Mouse (Mus musculus) MEL (cell line): ENCODE results near the gene Mcur1.
A peak's percentile ranks its signal among the peaks of the same experiment; 100 is the strongest.

Source experiments
- CTCF ChIP-seq, 3 experiments: IDR thresholded peaks in 2 of 3; conservative IDR thresholded peaks in 1 of 3; 2 replicates each; pipeline ENCODE4 v1.5.1; 2011 to 2012; ENCODE audit warnings: low read length in 3 of 3, low read depth in 2 of 3, mild to moderate bottlenecking in 2 of 3, improper control_type of control experiment in 1 of 3, inconsistent platforms in 1 of 3, mixed read lengths in 1 of 3, moderate library complexity in 1 of 3; ENCODE audit not compliant: control insufficient read depth in 1 of 3, insufficient read depth in 1 of 3, poor library complexity in 1 of 3, severe bottlenecking in 1 of 3
- EP300 ChIP-seq, 2 experiments: IDR thresholded peaks; 2 replicates each; pipeline ENCODE4 v1.6.1; 2011; ENCODE audit warnings: improper control_type of control experiment in 2 of 2, low read length in 2 of 2, low read depth in 1 of 2, mild to moderate bottlenecking in 1 of 2
- GATA1 ChIP-seq: IDR thresholded peaks from 2 replicates; pipeline ENCODE4 v1.6.1; 2011; ENCODE audit warnings: low read depth, low read length, improper control_type of control experiment
- NRF1 ChIP-seq: IDR thresholded peaks from 2 replicates; pipeline ENCODE4 v1.6.1; 2014; ENCODE audit warnings: low read depth, mild to moderate bottlenecking, inconsistent platforms, low read length, improper control_type of control experiment, moderate library complexity; ENCODE audit not compliant: poor library complexity, insufficient read depth, severe bottlenecking
- POLR2A ChIP-seq, 2 experiments: IDR thresholded peaks; 2 replicates each; pipeline ENCODE4 v1.6.1; 2011 to 2012; ENCODE audit warnings: low read length in 2 of 2, mild to moderate bottlenecking in 2 of 2, control low read depth in 1 of 2, improper control_type of control experiment in 1 of 2, low read depth in 1 of 2, moderate library complexity in 1 of 2; ENCODE audit not compliant: control insufficient read depth in 1 of 2, insufficient read depth in 1 of 2, poor library complexity in 1 of 2
- POLR2AphosphoS5 ChIP-seq: IDR thresholded peaks from 2 replicates; pipeline ENCODE4 v1.6.1; 2012; ENCODE audit warnings: low read depth, borderline replicate concordance, mild to moderate bottlenecking, inconsistent platforms, low read length, moderate library complexity, mixed read lengths
- RAD21 ChIP-seq: IDR thresholded peaks from 2 replicates; pipeline ENCODE4 v1.6.1; 2011; ENCODE audit warnings: mild to moderate bottlenecking, low read depth, low read length, improper control_type of control experiment
- ZKSCAN1 ChIP-seq: IDR thresholded peaks from 2 replicates; pipeline ENCODE4 v1.6.1; 2012; ENCODE audit warnings: low read depth, mild to moderate bottlenecking, inconsistent platforms, low read length, improper control_type of control experiment, moderate library complexity

GRCm38 (mm10) chr13:43564733-43565132 is 4.7 kb upstream of the Mcur1 start:
- TF ChIP-seq NRF1, result no peak
- no peak for TF ChIP-seq ZKSCAN1
- TF ChIP-seq POLR2AphosphoS5, result no peak
- no peak for TF ChIP-seq GATA1
- TF ChIP-seq POLR2A (IDR thresholded peaks at IDR 0.05; ENCODE audit: control insufficient read depth in 1 of 2, insufficient read depth in 1 of 2, low read depth in 1 of 2, low read length in 2 of 2, poor library complexity in 1 of 2), result no peak
- TF ChIP-seq CTCF (IDR thresholded peaks at IDR 0.05 in 2 of 3, conservative IDR thresholded peaks at IDR 0.05 in 1 of 3; ENCODE audit: control insufficient read depth in 1 of 3, insufficient read depth in 1 of 3, low read depth in 2 of 3, low read length in 3 of 3, poor library complexity in 1 of 3, severe bottlenecking in 1 of 3), result no peak
- no peak for TF ChIP-seq RAD21
- peak in 1 of 2 experiments; percentile 51; a peak in 1 of 4 replicates for TF ChIP-seq EP300 (IDR thresholded peaks at IDR 0.05; ENCODE audit: low read depth in 1 of 2, low read length in 2 of 2)
